9 mouse cellular contexts compared by ENCODE assay signal in genomic region chr11:43626300-43626926, GRCm38 (mm10). TPM values are rescaled to one million over a fixed set of nuclear protein-coding genes. Genes with fewer than 3 reads are reported as not detected.
DNase-seq lines count a peak whose midpoint lies in the region; ATAC-seq lines count a peak whose summit lies in the region.
"Had no signal": no experiment of that assay in that cellular context is flagged by ENCODE, and none has a peak within 500 bp of the region (broad histone marks: within the 10 kb centered on the region; RNA-seq: fewer than 3 reads in every experiment).

No protein-coding gene starts in this region.

- 7% methylated on average over 12 of the region's 12 CpGs for WGBS in forebrain, embryonic 15.5 days
- 10% methylated on average over 12 of the region's 12 CpGs for WGBS in hindbrain, embryonic 14.5 days
- WGBS in stomach, embryonic 16.5 days = 12% methylated on average over 12 of the region's 12 CpGs

- DNase-seq in T-cell, adult 2 months (ENCODE audit: low spot score) = peak; percentile 6
- peak; percentile 41 for DNase-seq in cerebellum, adult 11 months
- peak; percentile 59 for DNase-seq in hindbrain, embryonic 14.5 days (ENCODE audit: low spot score)
- peak; percentile 32 to 35 for DNase-seq in left cerebral cortex, postnatal 36 days (ENCODE audit: low spot score in 2 of 2)

- H3K36me3 ChIP-seq in forebrain, embryonic 15.5 days = no peaks in the 10 kb centered on the region
- H3K36me3 ChIP-seq in hindbrain, embryonic 14.5 days (replicated peaks; ENCODE audit: control insufficient read depth, insufficient read depth) = no peaks in the 10 kb centered on the region
- H3K36me3 ChIP-seq in stomach, embryonic 16.5 days (ENCODE audit: control insufficient read depth, insufficient read depth, low read length) = no peaks in the 10 kb centered on the region

- peak overlapping the region; percentile 13 for H3K4me3 ChIP-seq in forebrain, embryonic 15.5 days
- no peak overlapping the region for H3K4me3 ChIP-seq in hindbrain, embryonic 14.5 days (replicated peaks; ENCODE audit: low read length)
- peak overlapping the region; percentile 21; the same call in 1 of the 2 replicates for H3K4me3 ChIP-seq in stomach, embryonic 16.5 days (replicated peaks; ENCODE audit: low read length)

- intact Hi-C loops in left cerebral cortex, postnatal 36 days (cut with DNase I) = no loop called here

- no peaks in the 10 kb centered on the region for H3K9me3 ChIP-seq in forebrain, embryonic 15.5 days
- no peaks in the 10 kb centered on the region for H3K9me3 ChIP-seq in hindbrain, embryonic 14.5 days (ENCODE audit: control insufficient read depth, low read length)
- H3K9me3 ChIP-seq in stomach, embryonic 16.5 days (replicated peaks; ENCODE audit: control insufficient read depth, low read length) = no peaks in the 10 kb centered on the region

- H3K27ac ChIP-seq in forebrain, embryonic 15.5 days (replicated peaks) = peak overlapping the region; percentile 41; the same call in 1 of the 2 replicates
- H3K27ac ChIP-seq in hindbrain, embryonic 14.5 days = peak overlapping the region; percentile 71
- H3K27ac ChIP-seq in stomach, embryonic 16.5 days (ENCODE audit: low read length) = peak overlapping the region; percentile 78
- H3K27ac ChIP-seq: macrophage had no signal

- H3K9ac ChIP-seq in forebrain, embryonic 15.5 days (replicated peaks) = no peak overlapping the region
- peak overlapping the region; percentile 16 for H3K9ac ChIP-seq in hindbrain, embryonic 14.5 days
- peak overlapping the region; percentile 62 for H3K9ac ChIP-seq in stomach, embryonic 16.5 days (ENCODE audit: low read length)

- no peaks in the 10 kb centered on the region for H3K27me3 ChIP-seq in forebrain, embryonic 15.5 days
- no peaks in the 10 kb centered on the region for H3K27me3 ChIP-seq in hindbrain, embryonic 14.5 days (ENCODE audit: control insufficient read depth, insufficient read depth, low read length)
- H3K27me3 ChIP-seq in stomach, embryonic 16.5 days (ENCODE audit: control insufficient read depth, insufficient read depth, low read length) = no peaks in the 10 kb centered on the region

- peak overlapping the region; percentile 33 for H3K4me2 ChIP-seq in forebrain, embryonic 15.5 days (replicated peaks)
- H3K4me2 ChIP-seq in hindbrain, embryonic 14.5 days (replicated peaks) = peak overlapping the region; percentile 43
- H3K4me2 ChIP-seq in stomach, embryonic 16.5 days (ENCODE audit: low read depth, low read length) = peak overlapping the region; percentile 54

- H3K4me1 ChIP-seq in forebrain, embryonic 15.5 days = peaks cover 13% of the 10 kb centered on the region
- H3K4me1 ChIP-seq in hindbrain, embryonic 14.5 days (replicated peaks; ENCODE audit: control insufficient read depth, insufficient read depth, low read length) = peaks cover 11% of the 10 kb centered on the region
- H3K4me1 ChIP-seq in stomach, embryonic 16.5 days (ENCODE audit: control insufficient read depth, insufficient read depth, low read length) = peaks cover 16% of the 10 kb centered on the region

- ATAC-seq in forebrain, embryonic 15.5 days (replicated peaks) = peak; percentile 62
- ATAC-seq in hindbrain, embryonic 14.5 days (ENCODE audit: low FRiP score) = peak; percentile 56; the same call in 1 of the 2 replicates
- 0 out of 2 replicates have a peak, but pooled peaks have one; percentile 17 for ATAC-seq in megakaryocyte progenitor cell, adult 5-6 weeks (replicated peaks; ENCODE audit: poor library complexity)
- peak; percentile 81 for ATAC-seq in stomach, embryonic 16.5 days (ENCODE audit: insufficient read depth, low FRiP score)
- ATAC-seq in erythroid progenitor cell, adult 5-6 weeks (replicated peaks; ENCODE audit: low FRiP score, poor library complexity, severe bottlenecking) = no peak

RNA-seq across cellular contexts. Expression of gene Fabp6, which starts 25.1 kb away (rescaled TPM):
- not detected in 2 replicates for polyA plus RNA-seq in forebrain, embryonic 15.5 days (2015; fragmentation: Nextera tagmentation; extraction: Ambion mirVana)
- not detected in 2 replicates for polyA plus RNA-seq in hindbrain, embryonic 14.5 days (2014; fragmentation: Nextera tagmentation; extraction: Ambion mirVana)
- total RNA-seq in left cerebral cortex, postnatal 36 days (2021) = not detected
- not detected in 2 replicates for total RNA-seq in megakaryocyte progenitor cell, adult 5-6 weeks (2015)
- total RNA-seq in megakaryocyte progenitor cell, adult 5-6 weeks (2017) = not detected in 2 replicates
- 3.1 and 3.2 TPM in 2 replicates for polyA plus RNA-seq in stomach, embryonic 16.5 days (2015; fragmentation: Nextera tagmentation; extraction: Ambion mirVana)
- total RNA-seq in erythroid progenitor cell, adult 5-6 weeks (2015; ENCODE audit: low replicate concordance) = not detected in 2 replicates
- not detected in 2 replicates for total RNA-seq in erythroid progenitor cell, adult 5-6 weeks (2017; ENCODE audit: low replicate concordance)
- polyA plus RNA-seq: macrophage had no signal

RNA-seq across cellular contexts. Expression of gene 4933415A04Rik, which starts 39.6 kb away (rescaled TPM):
- polyA plus RNA-seq in forebrain, embryonic 15.5 days (2015; fragmentation: Nextera tagmentation; extraction: Ambion mirVana) = 2.9 and 3.6 TPM in 2 replicates
- 2.2 and 3.3 TPM in 2 replicates for polyA plus RNA-seq in hindbrain, embryonic 14.5 days (2014; fragmentation: Nextera tagmentation; extraction: Ambion mirVana)
- total RNA-seq in left cerebral cortex, postnatal 36 days (2021) = under 1 TPM; 0.76 to 0.84 TPM
- total RNA-seq in megakaryocyte progenitor cell, adult 5-6 weeks (2015) = not detected in 2 replicates
- total RNA-seq in megakaryocyte progenitor cell, adult 5-6 weeks (2017) = not detected in 2 replicates
- 3.4 and 3.5 TPM in 2 replicates for polyA plus RNA-seq in stomach, embryonic 16.5 days (2015; fragmentation: Nextera tagmentation; extraction: Ambion mirVana)
- not detected in 2 replicates for total RNA-seq in erythroid progenitor cell, adult 5-6 weeks (2015; ENCODE audit: low replicate concordance)
- not detected in 2 replicates for total RNA-seq in erythroid progenitor cell, adult 5-6 weeks (2017; ENCODE audit: low replicate concordance)
- polyA plus RNA-seq: macrophage had no signal

RNA-seq across cellular contexts. Expression of gene Pwwp2a, which starts 55.4 kb away (rescaled TPM):
- 28.8 and 33.4 TPM in 2 replicates for polyA plus RNA-seq in forebrain, embryonic 15.5 days (2015; fragmentation: Nextera tagmentation; extraction: Ambion mirVana)
- 42.1 and 42.7 TPM in 2 replicates for polyA plus RNA-seq in hindbrain, embryonic 14.5 days (2014; fragmentation: Nextera tagmentation; extraction: Ambion mirVana)
- total RNA-seq in left cerebral cortex, postnatal 36 days (2021) = 10 to 100 TPM; 56.5 to 62.4 TPM
- 44.5 and 46.9 TPM in 2 replicates for total RNA-seq in megakaryocyte progenitor cell, adult 5-6 weeks (2015)
- 27.8 and 39.3 TPM in 2 replicates for total RNA-seq in megakaryocyte progenitor cell, adult 5-6 weeks (2017)
- 9.4 and 11.9 TPM in 2 replicates for polyA plus RNA-seq in stomach, embryonic 16.5 days (2015; fragmentation: Nextera tagmentation; extraction: Ambion mirVana)
- 67.0 and 91.8 TPM in 2 replicates for total RNA-seq in erythroid progenitor cell, adult 5-6 weeks (2015; ENCODE audit: low replicate concordance)
- total RNA-seq in erythroid progenitor cell, adult 5-6 weeks (2017; ENCODE audit: low replicate concordance) = 77.2 and 90.6 TPM in 2 replicates

Comparison
In these comparisons a context has a peak if more than half of its experiments do, and no peak if none do; other contexts are left out.
1. DNase-seq: peak in every context shown above with its lines; median percentile 59 in hindbrain, embryonic 14.5 days; 41 in cerebellum, adult 11 months; 34 in left cerebral cortex, postnatal 36 days; 6 in T-cell, adult 2 months.